Mouse (Mus musculus) hindlimb bud, embryonic 11.5 days (tissue): ENCODE results near the gene Carmil1.
A peak's percentile ranks its signal among the peaks of the same experiment; 100 is the strongest.

Experiments
- DNase-seq: peaks from one replicate; pipeline ENCODE4 v3.0.0-alpha.2; 2012; ENCODE audit warnings: low read depth, low spot score; ENCODE audit errors: extremely low spot score

Carmil1 gene

GRCm38 (mm10) chr13:24260751-24261591 lies 19.6 kb downstream of the Carmil1 start:
- DNase-seq: no peak

- DNase-seq: no peak
Observed at GRCm38 (mm10) chr13:24257809-24258208, 22.8 kb downstream of the Carmil1 start.

DNA sequence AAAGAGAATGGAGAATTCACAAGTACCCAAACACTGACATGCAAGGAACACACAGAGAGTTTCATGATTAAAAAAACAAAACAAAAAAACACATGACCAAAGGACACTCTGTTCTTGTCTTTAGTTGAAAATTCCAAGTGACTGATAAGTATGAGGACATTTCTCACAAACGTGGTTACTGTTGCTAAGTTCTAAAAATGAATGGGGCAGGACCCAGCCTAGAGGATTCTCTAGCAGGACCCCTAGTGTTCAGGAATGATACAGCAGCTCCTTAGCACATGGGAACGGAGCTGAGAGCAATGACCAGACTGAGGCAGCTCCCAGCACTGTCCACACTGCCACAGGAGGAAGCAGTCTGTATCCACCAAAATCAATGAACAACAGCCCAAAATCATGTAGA lies 26.6 kb downstream of the Carmil1 start:
- DNase-seq: peak; percentile 10

- DNase-seq: no peak
Observed at GRCm38 (mm10) chr13:24253551-24253950, 27.0 kb downstream of the Carmil1 start.

DNA sequence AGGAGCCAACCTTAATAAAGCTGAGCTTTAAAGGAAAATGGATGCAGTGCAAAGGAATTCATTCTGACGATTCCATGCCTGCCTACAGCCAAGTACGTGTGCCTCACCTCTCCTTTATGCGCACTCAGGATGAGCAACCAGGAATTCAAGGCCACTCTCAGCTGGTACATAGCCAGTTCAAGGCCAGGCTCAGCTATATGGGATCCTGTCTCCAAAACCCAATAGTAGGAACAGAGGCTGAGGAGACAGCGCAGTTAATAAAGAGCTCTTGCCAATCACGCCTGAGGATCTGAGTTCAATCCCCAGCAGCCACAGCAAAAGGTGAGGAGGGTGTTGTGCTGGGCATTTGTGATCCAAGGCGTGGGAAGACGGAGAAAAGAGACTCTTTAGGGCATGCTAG lies 29.4 kb downstream of the Carmil1 start:
- no peak for DNase-seq

DNA sequence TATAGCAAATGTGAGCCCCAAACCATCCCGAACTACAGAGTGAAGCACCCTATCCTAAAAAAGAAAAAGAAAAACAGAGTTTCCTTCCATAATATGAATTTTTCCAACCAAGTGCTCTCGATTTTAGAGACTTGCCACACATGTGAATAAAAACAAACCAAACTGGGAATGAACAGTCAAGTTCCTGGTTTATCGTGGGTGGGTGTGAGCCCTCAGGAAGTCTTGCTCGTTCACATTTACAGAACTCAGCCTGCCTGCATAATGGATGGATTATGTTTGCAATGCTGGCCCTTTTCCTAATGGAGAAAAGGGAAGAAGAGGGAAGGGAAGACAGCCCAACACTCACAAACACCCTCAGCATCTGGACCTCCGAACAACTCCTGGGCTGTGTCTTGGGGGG lies 32.7 kb downstream of the Carmil1 start:
- DNase-seq: no peak

DNA sequence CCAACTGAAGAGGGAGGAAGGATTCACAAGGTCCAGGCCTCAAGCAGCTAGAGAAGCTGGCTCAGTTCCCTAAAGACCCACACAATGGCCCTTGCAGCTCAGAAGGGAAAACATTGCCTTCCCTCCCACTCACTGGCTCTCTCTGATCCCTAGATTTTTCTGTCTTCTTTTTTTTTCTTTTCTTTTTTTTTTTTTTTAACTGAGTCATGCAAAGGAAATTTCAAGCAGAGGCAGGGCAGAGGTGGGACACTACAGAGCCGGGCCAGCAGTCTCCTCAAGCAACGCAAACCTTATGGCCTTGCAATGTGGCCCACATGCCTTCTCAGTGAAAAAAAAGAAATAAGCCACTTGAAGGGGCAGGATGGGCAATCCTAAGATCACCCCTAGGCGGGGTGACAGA lies 33.2 kb downstream of the Carmil1 start:
- no peak for DNase-seq

DNA sequence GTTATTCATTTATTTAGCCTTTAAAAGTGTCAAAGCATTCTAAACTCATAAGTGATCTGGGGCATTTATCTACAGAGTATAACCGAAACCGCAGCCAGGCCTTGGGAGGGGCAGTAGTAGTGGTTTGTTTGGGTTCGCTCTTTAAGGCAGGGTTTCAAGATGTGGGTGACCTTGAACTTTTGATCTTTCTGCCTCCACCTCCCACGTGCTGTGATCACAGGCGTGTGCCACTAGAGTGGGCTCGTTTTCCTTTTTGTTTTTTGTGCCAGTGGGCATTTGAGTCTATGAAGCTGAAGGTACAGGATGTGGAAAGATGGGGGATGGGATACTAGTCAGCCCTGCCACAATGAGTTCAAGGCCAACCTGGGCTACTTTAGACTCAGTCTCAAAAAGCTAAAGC lies 34.3 kb downstream of the Carmil1 start:
- DNase-seq: no peak

DNA sequence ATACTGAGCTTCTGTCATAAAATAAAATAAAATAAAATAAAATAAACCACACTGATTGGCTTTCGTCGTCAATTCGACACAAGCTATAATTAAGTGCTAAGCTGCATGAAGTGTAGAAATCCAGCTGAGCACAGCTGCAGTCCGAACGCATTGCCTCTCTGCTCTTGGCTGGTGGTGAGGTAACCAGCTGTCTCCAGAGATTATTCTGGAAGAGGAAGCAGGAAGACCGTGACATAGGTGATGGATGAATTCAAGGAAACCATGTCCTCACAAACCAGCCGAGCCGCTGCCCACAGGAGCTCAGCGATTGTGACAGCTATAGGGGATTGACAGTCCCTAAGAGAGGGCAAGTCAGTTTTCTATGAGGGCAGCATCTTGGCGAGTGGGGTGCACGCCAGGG lies 36.0 kb downstream of the Carmil1 start:
- DNase-seq: no peak

DNA sequence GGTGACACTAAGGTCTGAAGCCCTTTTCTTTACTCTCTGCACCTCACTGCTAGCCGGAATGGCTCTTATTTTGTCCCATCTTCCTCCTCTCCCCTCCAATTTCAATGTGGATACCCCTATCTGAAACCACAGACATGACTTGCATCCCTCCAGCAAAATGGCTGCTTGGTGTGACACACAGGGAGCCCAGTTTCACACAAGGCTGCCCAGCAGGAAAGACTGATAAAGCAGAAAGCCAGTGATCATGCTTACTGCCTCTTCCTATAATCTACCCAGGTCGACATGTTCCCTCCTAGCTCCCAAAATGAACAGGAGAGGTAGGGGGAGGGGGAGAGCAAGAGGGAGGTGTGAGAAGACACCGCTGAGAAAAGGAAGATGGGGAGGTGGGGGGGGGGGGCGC lies 36.6 kb downstream of the Carmil1 start:
- DNase-seq: no peak

DNA sequence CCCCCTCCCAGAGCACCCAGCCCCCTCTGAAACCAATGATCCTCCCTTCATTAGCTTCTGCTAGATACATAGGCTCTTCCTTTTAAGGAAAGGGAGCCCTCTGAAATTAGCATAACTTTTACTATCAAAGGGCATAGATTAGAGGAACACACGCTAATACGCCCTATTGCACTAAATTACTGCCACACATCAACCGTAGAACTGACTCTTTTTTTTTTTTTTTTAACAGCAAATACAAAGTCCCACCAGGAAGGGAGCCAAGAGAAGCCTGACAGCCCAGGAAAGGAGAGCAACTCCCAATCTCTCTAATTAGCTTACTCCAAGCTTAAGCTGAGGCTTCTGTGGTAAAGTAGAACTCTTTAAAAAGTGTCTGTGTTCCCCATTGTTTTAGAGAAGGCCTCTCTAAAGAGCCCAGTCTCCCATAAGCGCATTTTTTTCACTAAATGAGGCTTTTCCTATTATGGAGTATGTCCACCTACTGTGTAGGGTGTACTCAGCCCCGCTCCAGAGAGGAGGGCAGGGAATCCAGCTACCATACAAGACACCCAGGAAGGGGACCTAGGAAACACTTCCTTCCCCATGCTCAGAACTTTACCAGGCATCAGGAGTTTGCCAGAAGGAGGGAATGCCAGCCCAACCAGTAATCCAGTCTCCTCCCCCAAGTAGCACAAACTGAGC lies 38.0 kb downstream of the Carmil1 start:
- DNase-seq: no peak

DNA sequence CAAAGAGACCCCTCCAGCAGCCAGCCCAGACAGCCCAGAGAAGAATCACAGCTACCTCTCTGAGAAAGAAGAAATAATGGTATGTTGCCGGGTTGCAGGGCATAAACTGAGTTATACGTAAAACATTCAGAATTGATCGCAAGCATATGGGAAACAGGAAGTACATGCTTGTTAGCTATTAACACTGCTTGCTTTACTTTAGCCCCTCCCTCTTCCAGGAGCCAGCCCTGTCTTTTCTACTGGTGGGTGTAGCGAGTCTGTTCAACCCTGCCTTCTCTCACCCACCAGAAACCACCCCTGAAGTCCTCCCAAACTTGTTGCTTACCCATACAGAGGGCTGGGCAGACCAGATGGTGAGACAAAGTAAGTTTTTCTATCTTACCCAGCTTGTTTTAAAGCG lies 39.4 kb downstream of the Carmil1 start:
- DNase-seq: no peak

DNA sequence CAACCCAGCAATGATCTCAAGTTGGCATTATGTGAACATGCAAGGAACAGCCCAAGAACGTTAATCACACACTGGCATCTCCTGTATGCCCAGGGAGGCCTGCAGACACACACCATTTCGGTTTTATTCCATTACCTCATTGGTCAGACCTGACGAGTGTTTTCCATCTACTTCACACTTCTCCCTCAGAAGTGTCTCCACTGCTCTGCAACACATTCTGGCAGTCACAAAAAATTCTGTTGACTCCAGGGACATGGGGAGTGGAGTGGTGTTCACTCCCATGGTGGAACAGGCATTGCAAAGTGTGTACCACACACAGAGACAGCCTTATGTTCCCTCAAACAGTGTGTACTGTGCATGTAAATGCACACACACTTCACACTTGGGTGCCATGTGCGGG lies 40.2 kb downstream of the Carmil1 start:
- DNase-seq: no peak

- no peak for DNase-seq
Observed at GRCm38 (mm10) chr13:24238456-24239120, 42.0 kb downstream of the Carmil1 start.

- no peak for DNase-seq
Observed at GRCm38 (mm10) chr13:24236736-24237135, 43.9 kb downstream of the Carmil1 start.

DNA sequence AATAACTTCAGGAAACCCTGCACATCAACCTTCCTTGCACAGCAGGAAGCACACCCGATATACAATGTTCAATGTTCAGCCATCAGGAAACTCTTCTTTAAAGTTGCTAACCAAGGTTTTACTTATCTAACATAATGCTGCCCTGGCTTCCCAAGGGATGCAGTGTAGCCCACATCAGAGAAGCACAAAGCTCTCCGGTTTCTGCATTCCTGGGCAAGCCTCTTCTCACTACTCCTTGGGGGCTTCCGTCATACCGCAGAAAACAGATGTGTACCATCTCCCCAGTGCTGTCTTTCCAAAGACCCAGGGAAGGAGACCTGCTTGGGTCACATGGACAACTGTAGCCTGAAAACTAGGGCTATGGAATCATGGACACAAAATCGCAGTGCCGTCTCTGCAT lies 47.8 kb downstream of the Carmil1 start:
- DNase-seq: no peak

DNA sequence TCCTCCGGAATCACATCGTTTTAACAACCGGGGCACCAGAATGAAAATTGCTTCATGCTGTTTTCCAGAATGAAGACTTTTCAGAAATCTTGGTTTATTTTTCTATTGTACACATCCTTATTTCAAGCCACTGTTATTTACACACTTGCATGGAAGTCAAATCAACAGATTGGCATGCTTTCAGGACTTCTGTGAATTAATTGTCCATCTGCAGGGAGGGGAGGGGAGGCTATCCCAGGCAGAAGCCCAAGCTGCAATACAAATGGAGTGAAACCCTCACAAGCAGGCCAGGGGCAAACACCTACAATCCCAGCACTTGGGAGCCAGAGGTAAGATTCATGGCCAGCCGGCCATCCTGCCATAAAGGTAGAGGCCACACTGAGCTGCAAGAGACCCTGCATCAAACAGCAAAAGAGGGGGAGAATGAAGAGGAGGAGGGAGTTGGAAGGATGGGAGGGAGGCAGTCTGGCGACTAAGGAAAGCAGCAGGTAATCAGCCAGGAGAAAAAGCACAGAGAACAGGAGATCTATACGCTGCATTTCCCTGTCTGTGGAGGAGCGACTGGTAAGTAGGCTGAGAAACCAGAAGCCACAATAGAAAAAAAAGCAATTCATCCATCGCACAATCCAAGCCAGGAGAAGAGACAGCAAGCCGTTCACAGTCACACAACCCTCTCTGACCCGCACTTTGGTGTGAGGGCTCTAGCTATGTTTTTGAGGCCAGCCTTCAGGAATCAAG lies 48.7 kb downstream of the Carmil1 start:
- no peak for DNase-seq

- no peak for DNase-seq
Observed at GRCm38 (mm10) chr13:24231146-24231545, 49.4 kb downstream of the Carmil1 start.

DNA sequence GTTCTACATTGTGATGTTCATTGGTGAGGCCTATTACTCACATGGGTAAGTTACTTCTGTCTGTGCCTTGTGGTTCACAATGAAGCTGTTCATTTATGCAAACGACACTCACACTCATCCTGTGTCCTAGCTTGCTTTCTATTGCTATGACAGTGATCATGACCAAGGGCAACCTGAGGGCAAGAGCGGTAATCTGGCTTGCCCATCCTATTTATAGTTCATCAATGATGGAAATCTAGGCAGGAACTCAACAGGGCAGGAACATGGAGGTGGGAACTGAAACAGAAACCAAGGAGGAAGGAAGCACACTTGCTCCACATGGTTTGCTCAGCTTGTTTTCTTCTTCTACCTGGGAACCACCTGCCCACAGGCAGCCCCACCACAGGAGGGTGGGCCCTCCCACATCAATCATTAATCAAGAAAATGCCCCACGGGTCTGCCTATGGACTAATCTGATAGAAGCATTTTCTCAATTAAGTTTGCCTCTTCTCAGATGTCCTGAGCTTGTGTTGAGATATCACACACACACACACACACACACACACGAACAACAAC lies 50.0 kb downstream of the Carmil1 start:
- DNase-seq: no peak

DNA sequence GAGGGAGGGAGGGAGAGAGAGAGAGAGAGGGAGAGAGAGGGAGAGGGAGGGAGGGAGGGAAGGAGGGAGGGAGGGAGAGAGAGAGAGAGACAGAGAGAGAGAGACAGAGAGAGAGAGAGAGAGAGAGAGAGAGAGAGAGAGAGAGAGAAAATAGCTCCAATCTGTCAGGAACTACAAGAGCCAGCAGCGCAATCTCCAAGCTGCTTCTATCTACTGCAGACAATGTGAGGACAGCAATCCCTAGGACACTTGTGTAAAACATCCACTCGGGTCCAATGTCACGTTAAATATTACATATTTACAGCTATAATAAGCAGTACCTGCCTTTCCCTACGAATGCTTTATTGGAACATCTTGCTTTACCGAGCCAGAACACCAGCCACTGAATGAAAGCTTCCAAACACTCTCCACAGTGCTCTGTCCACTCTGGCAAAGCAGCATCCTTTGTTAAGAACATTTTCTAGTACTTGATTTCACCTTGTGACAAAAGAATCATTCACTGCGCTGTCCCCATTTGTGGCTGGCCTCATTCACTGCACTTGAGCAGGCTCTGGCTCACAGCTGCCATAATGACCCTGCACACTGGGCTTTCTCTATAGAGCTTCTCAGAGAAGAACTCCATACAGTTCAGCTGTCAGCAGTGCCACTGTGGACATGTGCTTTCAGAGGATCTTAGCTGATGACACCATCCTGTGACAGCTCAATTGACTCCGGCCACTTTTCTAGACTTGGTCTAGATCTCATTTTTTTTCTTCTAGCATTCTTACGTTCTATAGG lies 57.0 kb downstream of the Carmil1 start:
- no peak for DNase-seq
